Mouse (Mus musculus): ENCODE measurements around the gene Hes7. TPM values are rescaled to one million over a fixed set of nuclear protein-coding genes. Genes with fewer than 3 reads are reported as not detected.

Hes7 gene
- polyA plus RNA-seq, 1 experiment: 7.5 TPM

GRCm38 (mm10) chr11:69075764-69076479 lies 44.3 kb upstream of the Hes7 start:
- TF ChIP-seq FLI1 (IDR thresholded peaks at IDR 0.05; ENCODE audit: low read length) (no peak), GATA1 (IDR thresholded peaks at IDR 0.05; ENCODE audit: borderline replicate concordance, low read length) (no peak)
- H3K36me3 ChIP-seq (replicated peaks; ENCODE audit: low read length): no peaks in the 10 kb centered on the region
- no peaks in the 10 kb centered on the region for H3K9me3 ChIP-seq
- no peaks in the 10 kb centered on the region for H3K27me3 ChIP-seq (replicated peaks)
- no peak overlapping the region for H3K4me3 ChIP-seq (replicated peaks)
- peaks cover 80% of the 10 kb centered on the region for H3K4me1 ChIP-seq

GRCm38 (mm10) chr11:69076572-69076971 lies 43.6 kb upstream of the Hes7 start:
- Histone ChIP-seq H3K36me3 (replicated peaks; ENCODE audit: low read length) (no peaks in the 10 kb centered on the region), H3K4me1 (peaks cover 73% of the 10 kb centered on the region), H3K27me3 (replicated peaks) (peaks cover 2% of the 10 kb centered on the region), H3K9me3 (no peaks in the 10 kb centered on the region), H3K4me3 (replicated peaks) (no peak overlapping the region)
- no peak for TF ChIP-seq GATA1 (IDR thresholded peaks at IDR 0.05; ENCODE audit: borderline replicate concordance, low read length)
- TF ChIP-seq FLI1 (IDR thresholded peaks at IDR 0.05; ENCODE audit: low read length): no peak

- Histone ChIP-seq H3K27me3 (replicated peaks) (peaks cover 3% of the 10 kb centered on the region), H3K9me3 (no peaks in the 10 kb centered on the region), H3K4me3 (replicated peaks) (no peak overlapping the region), H3K4me1 (peaks cover 66% of the 10 kb centered on the region), H3K36me3 (replicated peaks; ENCODE audit: low read length) (no peaks in the 10 kb centered on the region)
- TF ChIP-seq GATA1 (IDR thresholded peaks at IDR 0.05; ENCODE audit: borderline replicate concordance, low read length): no peak
- no peak for TF ChIP-seq FLI1 (IDR thresholded peaks at IDR 0.05; ENCODE audit: low read length)
These were observed 42.9 kb upstream of the Hes7 start for GRCm38 (mm10) chr11:69077316-69077715.

GRCm38 (mm10) chr11:69078041-69078440 lies 42.2 kb upstream of the Hes7 start:
- TF ChIP-seq GATA1 (IDR thresholded peaks at IDR 0.05; ENCODE audit: borderline replicate concordance, low read length) (no peak), FLI1 (IDR thresholded peaks at IDR 0.05; ENCODE audit: low read length) (no peak)
- peaks cover 61% of the 10 kb centered on the region for H3K4me1 ChIP-seq
- no peaks in the 10 kb centered on the region for H3K36me3 ChIP-seq (replicated peaks; ENCODE audit: low read length)
- H3K27me3 ChIP-seq (replicated peaks): peaks cover 3% of the 10 kb centered on the region
- no peak overlapping the region for H3K4me3 ChIP-seq (replicated peaks)
- no peaks in the 10 kb centered on the region for H3K9me3 ChIP-seq

- no peaks in the 10 kb centered on the region for H3K36me3 ChIP-seq (replicated peaks; ENCODE audit: low read length)
- peaks cover 4% of the 10 kb centered on the region; the same call in 1 of the 2 replicates for H3K9me3 ChIP-seq
- peaks cover 7% of the 10 kb centered on the region for H3K27me3 ChIP-seq (replicated peaks)
- no peak for TF ChIP-seq GATA1 (IDR thresholded peaks at IDR 0.05; ENCODE audit: borderline replicate concordance, low read length)
- TF ChIP-seq FLI1 (IDR thresholded peaks at IDR 0.05; ENCODE audit: low read length): no peak
- H3K4me1 ChIP-seq: peaks cover 53% of the 10 kb centered on the region
- H3K4me3 ChIP-seq (replicated peaks): peak overlapping the region; percentile 56
These were observed 41.3 kb upstream of the Hes7 start for GRCm38 (mm10) chr11:69078805-69079438.

- Histone ChIP-seq H3K36me3 (replicated peaks; ENCODE audit: low read length) (no peaks in the 10 kb centered on the region), H3K4me1 (peaks cover 42% of the 10 kb centered on the region), H3K27me3 (replicated peaks) (peaks cover 7% of the 10 kb centered on the region), H3K9me3 (peaks cover 4% of the 10 kb centered on the region; the same call in 1 of the 2 replicates), H3K4me3 (replicated peaks) (no peak overlapping the region)
- TF ChIP-seq GATA1 (IDR thresholded peaks at IDR 0.05; ENCODE audit: borderline replicate concordance, low read length) (no peak), FLI1 (IDR thresholded peaks at IDR 0.05; ENCODE audit: low read length) (no peak)
These were observed 39.9 kb upstream of the Hes7 start for GRCm38 (mm10) chr11:69080102-69080854.

- peaks cover 7% of the 10 kb centered on the region for H3K27me3 ChIP-seq (replicated peaks)
- no peak for TF ChIP-seq GATA1 (IDR thresholded peaks at IDR 0.05; ENCODE audit: borderline replicate concordance, low read length)
- TF ChIP-seq FLI1 (IDR thresholded peaks at IDR 0.05; ENCODE audit: low read length): no peak
- H3K9me3 ChIP-seq: peaks cover 4% of the 10 kb centered on the region; the same call in 1 of the 2 replicates
- H3K36me3 ChIP-seq (replicated peaks; ENCODE audit: low read length): no peaks in the 10 kb centered on the region
- H3K4me3 ChIP-seq (replicated peaks): no peak overlapping the region
- peaks cover 41% of the 10 kb centered on the region for H3K4me1 ChIP-seq
These were observed 39.4 kb upstream of the Hes7 start for GRCm38 (mm10) chr11:69080855-69081222.

- TF ChIP-seq GATA1 (IDR thresholded peaks at IDR 0.05; ENCODE audit: borderline replicate concordance, low read length) (no peak), FLI1 (IDR thresholded peaks at IDR 0.05; ENCODE audit: low read length) (no peak)
- peaks cover 4% of the 10 kb centered on the region; the same call in 1 of the 2 replicates for H3K9me3 ChIP-seq
- H3K36me3 ChIP-seq (replicated peaks; ENCODE audit: low read length): no peaks in the 10 kb centered on the region
- H3K27me3 ChIP-seq (replicated peaks): peaks cover 7% of the 10 kb centered on the region
- H3K4me1 ChIP-seq: peaks cover 39% of the 10 kb centered on the region
- no peak overlapping the region for H3K4me3 ChIP-seq (replicated peaks)
These were observed 38.6 kb upstream of the Hes7 start for GRCm38 (mm10) chr11:69081613-69082012.

- peaks cover 38% of the 10 kb centered on the region for H3K4me1 ChIP-seq
- peaks cover 16% of the 10 kb centered on the region for H3K36me3 ChIP-seq (replicated peaks; ENCODE audit: low read length)
- no peak for TF ChIP-seq FLI1 (IDR thresholded peaks at IDR 0.05; ENCODE audit: low read length)
- TF ChIP-seq GATA1 (IDR thresholded peaks at IDR 0.05; ENCODE audit: borderline replicate concordance, low read length): no peak
- H3K9me3 ChIP-seq: peaks cover 4% of the 10 kb centered on the region; the same call in 1 of the 2 replicates
- H3K27me3 ChIP-seq (replicated peaks): peaks cover 7% of the 10 kb centered on the region
- H3K4me3 ChIP-seq (replicated peaks): no peak overlapping the region
These were observed 34.6 kb upstream of the Hes7 start for GRCm38 (mm10) chr11:69085608-69086007.

Measured in megakaryocyte, embryonic 14.5 days (primary cell).